Mouse (Mus musculus) thymus, adult 2 months (tissue): ENCODE results near the gene 0610012G03Rik. TPM values are rescaled to one million over a fixed set of nuclear protein-coding genes. Genes with fewer than 3 reads are reported as not detected.
"Not testable (repeated sequence)": the region's sequence is repeated elsewhere in the genome, so short reads cannot be mapped to it uniquely, and the experiment has no call there.

Experiments
- DNase-seq: peaks from one replicate; pipeline ENCODE4 v3.0.0; 2021
- H3K27ac ChIP-seq: fragments of 200-500 bp; 2 replicates; pipeline ENCODE4 v1.5.1; 2012; ENCODE audit warnings: low read length, control low read depth; ENCODE audit not compliant: control insufficient read depth, insufficient read depth
- H3K27me3 ChIP-seq: fragments of 200-500 bp; 2 replicates; pipeline ENCODE4 v1.6.1; 2012; ENCODE audit warnings: mild to moderate bottlenecking, low read length, moderate library complexity, mixed read lengths; ENCODE audit not compliant: control insufficient read depth, insufficient read depth
- H3K36me3 ChIP-seq: fragments of 200-500 bp; 2 replicates; pipeline ENCODE4 v1.6.1; 2012; ENCODE audit warnings: mild to moderate bottlenecking, low read length, moderate library complexity; ENCODE audit not compliant: control insufficient read depth, insufficient read depth
- H3K4me1 ChIP-seq: fragments of 200-500 bp; replicated peaks from 2 replicates; pipeline ENCODE4 v1.6.1; 2012; ENCODE audit warnings: low read length; ENCODE audit not compliant: control insufficient read depth, insufficient read depth
- H3K4me3 ChIP-seq: fragments of 200-500 bp; 2 replicates; pipeline ENCODE4 v1.5.1; 2012; ENCODE audit warnings: mild to moderate bottlenecking, low read length, control low read depth, moderate library complexity; ENCODE audit not compliant: control insufficient read depth, insufficient read depth
- CTCF ChIP-seq: fragments of 200-500 bp; IDR thresholded peaks from 2 replicates; pipeline ENCODE4 v1.5.1; 2012; ENCODE audit warnings: mild to moderate bottlenecking, control low read depth, low read length, moderate library complexity, borderline replicate concordance; ENCODE audit not compliant: control insufficient read depth, poor library complexity, insufficient read depth; ENCODE audit errors: extremely low read depth
- POLR2A ChIP-seq: fragments of 200-500 bp; IDR thresholded peaks from 2 replicates; pipeline ENCODE4 v1.6.1; 2012; ENCODE audit warnings: mild to moderate bottlenecking, low read length, control low read depth, moderate library complexity; ENCODE audit not compliant: control insufficient read depth, poor library complexity, insufficient read depth; ENCODE audit errors: extremely low read depth
- WGBS: fragments of 180-500 bp; shearing (Covaris S2); methylation state at CpG from one replicate; pipeline ENCODE4 v1.1.7; 2018; 5-methylcytosine and 5-hydroxymethylcytosine counted together
- polyA plus RNA-seq: library from polyadenylated mRNA; depleted of rRNA; stranded (reverse); fragments of >200 nt; gene quantifications from 2 replicates; pipeline ENCODE4 v1.2.3, GENCODE M21; 2012

Gene 0610012G03Rik
- polyA plus RNA-seq, 1 experiment: 81.3 TPM

DNA sequence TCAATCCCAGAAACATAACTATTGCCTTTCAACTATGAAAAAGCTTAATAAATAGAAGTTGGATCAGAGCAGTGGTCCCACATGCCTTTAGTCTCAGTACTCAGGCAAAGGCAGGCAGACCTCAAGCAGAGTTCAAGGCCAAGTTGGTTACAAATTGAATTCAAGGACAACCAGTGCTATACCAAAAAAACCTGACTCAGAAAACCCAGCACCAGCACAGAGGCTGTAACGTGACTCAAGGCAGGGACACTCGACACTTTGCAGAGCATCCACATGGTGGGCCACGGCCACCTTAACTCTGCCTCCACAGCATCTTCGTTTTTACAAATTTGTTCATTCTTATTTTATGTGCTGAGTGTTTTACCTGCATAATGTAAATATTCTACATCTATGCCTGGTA, 27.0 kb upstream of the 0610012G03Rik start:
- 97% methylated on average over 4 of the region's 4 CpGs for WGBS

DNA sequence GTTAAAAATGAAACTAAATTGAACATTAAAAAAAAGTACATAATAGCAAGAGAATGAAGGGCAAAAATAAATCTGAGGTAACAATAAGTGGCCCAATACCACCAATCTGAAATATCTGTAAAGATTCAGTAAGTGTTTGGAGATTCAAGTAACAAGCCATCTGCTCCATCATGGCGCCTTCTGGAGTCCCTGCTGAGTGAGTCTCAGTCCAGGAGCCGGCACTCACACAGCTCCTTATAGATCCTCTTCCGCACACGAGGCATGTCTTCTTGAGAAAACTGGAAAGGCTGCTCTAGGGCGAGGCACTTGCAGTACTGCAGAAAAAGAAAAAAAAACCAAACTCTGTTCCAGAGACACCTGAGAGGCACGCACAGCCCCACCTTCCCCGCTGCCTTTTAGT, 14.9 kb upstream of the 0610012G03Rik start:
- TF ChIP-seq POLR2A: no peak
- TF ChIP-seq CTCF: no peak
- 96% methylated on average over 7 of the region's 7 CpGs for WGBS
- Histone ChIP-seq H3K4me1 (no peaks in the 10 kb centered on the region), H3K27ac (no peak overlapping the region), H3K27me3 (no peaks in the 10 kb centered on the region), H3K4me3 (no peak overlapping the region), H3K36me3 (peaks cover 22% of the 10 kb centered on the region)
- DNase-seq: no peak

More for the DNA sequence above, 27.0 kb upstream of the 0610012G03Rik start:
- no peak for DNase-seq
- Histone ChIP-seq H3K4me3 (no peak overlapping the region), H3K4me1 (no peaks in the 10 kb centered on the region), H3K27ac (no peak overlapping the region), H3K36me3 (peaks cover 32% of the 10 kb centered on the region), H3K27me3 (no peaks in the 10 kb centered on the region)
- TF ChIP-seq POLR2A (no peak), CTCF (no peak)

DNA sequence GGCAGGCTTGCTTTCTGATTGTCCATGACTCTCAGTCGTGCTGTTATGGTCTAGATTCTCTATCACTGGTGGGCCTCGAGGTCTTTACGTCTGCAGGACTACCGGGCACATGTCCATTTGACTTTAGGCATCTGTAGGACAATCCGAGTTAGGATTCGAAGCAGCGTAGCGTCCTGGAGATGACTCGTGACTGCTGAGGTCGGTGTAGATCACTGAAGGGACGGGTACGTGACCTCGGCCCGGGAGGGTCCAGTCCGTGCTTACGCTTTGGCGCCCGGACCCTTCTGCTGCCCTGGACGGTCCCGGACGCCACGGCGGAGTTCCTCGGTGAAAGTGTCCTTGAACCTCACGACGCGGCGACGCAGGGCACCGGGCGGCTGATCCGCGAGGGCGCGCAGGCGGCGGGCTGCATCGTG, 385 bp downstream of the 0610012G03Rik start:
- no peak for TF ChIP-seq POLR2A
- TF ChIP-seq CTCF: no peak
- no peaks in the 10 kb centered on the region for H3K27me3 ChIP-seq
- no peak overlapping the region for H3K27ac ChIP-seq
- DNase-seq: no peak
- peak overlapping the region; percentile 84 for H3K4me3 ChIP-seq
- H3K36me3 ChIP-seq: no peaks in the 10 kb centered on the region
- H3K4me1 ChIP-seq: peaks cover 15% of the 10 kb centered on the region
- under 1% methylated on average over 38 of the region's 38 CpGs for WGBS

DNA sequence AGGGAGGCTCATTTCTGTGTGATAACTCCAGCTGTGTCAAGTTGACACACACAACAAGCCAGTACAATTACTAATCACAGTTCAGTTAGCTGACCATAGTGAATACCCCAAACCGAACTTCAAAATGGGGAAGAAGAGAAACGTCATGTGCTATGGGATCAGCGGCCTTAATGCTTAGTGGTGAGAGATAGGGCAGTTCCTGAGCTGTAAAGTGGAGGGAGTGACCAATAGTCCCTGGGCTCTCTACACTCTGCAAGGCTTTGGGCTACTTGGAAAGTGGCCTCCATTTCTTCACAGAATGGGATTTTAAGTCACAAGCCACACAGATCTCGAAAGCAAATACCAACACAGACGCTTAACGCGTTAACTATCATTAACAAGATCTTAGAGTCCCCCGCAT, 961 bp downstream of the 0610012G03Rik start:
- DNase-seq: no peak
- H3K4me1 ChIP-seq: peaks cover 15% of the 10 kb centered on the region
- no peak overlapping the region for H3K27ac ChIP-seq
- H3K27me3 ChIP-seq: no peaks in the 10 kb centered on the region
- WGBS: 13% methylated on average over 8 of the region's 8 CpGs
- no peak overlapping the region for H3K4me3 ChIP-seq
- H3K36me3 ChIP-seq: no peaks in the 10 kb centered on the region
- TF ChIP-seq CTCF (no peak), POLR2A (no peak)

DNA sequence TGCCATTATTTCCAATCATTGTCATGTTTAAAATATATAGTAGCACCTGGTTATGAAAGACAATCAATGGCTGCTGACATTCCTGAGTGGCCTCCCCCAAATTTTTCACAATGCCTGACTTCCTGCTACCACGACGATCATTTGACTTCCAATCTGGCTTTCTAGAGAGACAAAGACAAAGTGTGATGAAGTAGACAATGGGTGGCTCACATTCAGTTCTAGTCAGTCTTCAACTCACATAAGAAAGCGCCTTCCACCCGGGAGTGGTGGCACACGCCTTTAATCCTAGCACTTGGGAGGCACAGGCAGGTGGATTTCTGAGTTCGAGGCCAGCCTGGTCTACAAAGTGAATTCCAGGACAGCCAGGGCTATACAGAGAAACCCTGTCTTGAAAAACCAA, 2.3 kb downstream of the 0610012G03Rik start:
- 89% methylated on average over 6 of the region's 6 CpGs for WGBS
- H3K36me3 ChIP-seq, H3K27me3 ChIP-seq, DNase-seq, H3K4me3 ChIP-seq, H3K27ac ChIP-seq: not testable (repeated sequence)
- H3K4me1 ChIP-seq: peaks cover 15% of the 10 kb centered on the region

DNA sequence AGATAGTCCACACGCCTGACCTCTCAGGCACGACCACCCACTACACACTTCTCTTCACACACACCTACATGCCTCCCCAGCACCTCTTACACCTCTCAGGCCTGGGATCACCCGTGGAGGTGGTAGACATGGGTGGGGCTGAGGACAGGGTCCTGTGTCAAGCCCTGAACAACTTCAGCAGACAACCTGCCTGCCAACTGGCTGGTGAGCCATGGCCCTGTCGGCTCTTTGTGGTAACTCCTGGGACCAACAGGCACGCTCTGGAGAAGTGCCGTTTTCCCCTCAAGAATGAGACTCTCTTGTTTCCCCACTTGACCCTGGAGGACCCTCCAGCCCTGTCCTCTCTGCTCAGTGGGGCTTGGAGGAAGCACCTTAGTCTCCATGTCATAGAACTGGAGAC, 2.9 kb downstream of the 0610012G03Rik start:
- no peak for TF ChIP-seq POLR2A
- no peak for TF ChIP-seq CTCF
- Histone ChIP-seq H3K4me3 (no peak overlapping the region), H3K27me3 (no peaks in the 10 kb centered on the region), H3K27ac (no peak overlapping the region), H3K36me3 (no peaks in the 10 kb centered on the region), H3K4me1 (peaks cover 15% of the 10 kb centered on the region)
- WGBS: 91% methylated on average over 6 of the region's 6 CpGs
- no peak for DNase-seq

DNA sequence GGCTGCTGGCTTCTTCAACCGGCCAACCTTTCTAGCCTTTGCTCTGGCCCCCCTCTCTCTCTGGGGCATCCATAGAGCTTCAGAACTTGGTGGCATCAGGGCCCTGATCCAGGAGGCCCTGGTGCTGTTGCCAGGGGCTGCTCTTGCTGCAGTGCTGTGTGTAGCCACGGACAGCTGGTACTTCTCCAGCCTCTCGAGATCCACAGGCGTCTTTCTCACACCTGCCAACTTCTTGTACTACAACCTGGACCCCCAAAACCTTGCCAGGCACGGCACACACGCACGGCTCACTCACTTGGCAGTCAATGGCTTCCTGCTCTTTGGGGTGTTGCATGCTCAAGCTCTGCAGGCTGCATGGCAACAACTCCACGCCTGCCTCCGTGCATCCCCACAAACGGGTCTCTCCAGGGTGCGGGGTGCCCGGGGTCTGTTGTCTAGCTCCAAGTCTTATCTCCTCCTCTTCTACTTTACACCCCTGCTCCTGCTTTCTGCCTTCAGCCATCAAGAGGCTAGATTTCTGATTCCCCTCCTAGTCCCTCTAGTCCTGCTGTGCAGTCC, 3.5 kb downstream of the 0610012G03Rik start:
- no peak for DNase-seq
- Histone ChIP-seq H3K27ac (no peak overlapping the region), H3K27me3 (no peaks in the 10 kb centered on the region), H3K36me3 (no peaks in the 10 kb centered on the region), H3K4me1 (peaks cover 15% of the 10 kb centered on the region), H3K4me3 (no peak overlapping the region)
- 94% methylated on average over 12 of the region's 12 CpGs for WGBS
- no peak for TF ChIP-seq POLR2A
- TF ChIP-seq CTCF: no peak
